In the genomic region with DNA sequence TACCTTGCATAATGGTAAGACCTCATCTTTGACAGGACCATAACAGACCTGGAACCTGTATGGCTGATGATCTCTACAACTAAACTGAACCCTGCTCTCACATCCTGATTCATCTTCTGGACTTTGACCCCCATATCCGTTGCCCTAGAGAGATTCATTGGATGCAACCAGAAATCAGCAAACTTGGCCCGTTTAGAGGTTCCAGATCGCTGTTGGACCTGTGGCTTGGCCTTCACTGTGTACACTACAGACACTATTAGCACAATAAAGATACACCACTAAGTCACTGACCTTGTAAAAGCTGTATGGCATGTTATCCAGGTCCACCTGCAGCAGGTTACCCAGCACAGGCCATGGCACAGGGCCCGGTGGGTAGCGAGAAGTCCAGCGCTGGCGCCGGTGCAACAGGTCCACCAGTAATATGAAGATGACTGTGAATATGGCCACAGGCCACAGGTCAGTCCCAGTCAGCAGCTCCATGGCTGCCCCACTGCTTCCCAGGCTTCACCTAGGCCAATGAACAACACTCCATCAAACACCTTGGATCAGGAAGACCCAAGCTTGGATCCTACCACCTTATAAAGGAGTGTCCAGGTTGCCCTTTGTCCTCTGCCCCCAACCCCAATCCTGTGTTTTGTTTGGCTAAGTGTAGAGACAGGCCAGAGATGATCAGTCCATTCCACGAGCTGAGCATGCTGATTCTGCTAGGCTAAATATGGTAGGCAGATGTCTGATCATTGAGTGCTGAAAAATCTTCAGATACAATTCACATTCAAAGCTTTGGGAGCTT, we compare ENCODE assay signal across 26 mouse cellular contexts. TPM values are rescaled to one million over a fixed set of nuclear protein-coding genes. Genes with fewer than 3 reads are reported as not detected.
DNase-seq lines count a peak whose midpoint lies in the region; ATAC-seq and TF ChIP-seq lines count a peak whose summit lies in the region.
"Had no signal": no experiment of that assay in that cellular context is flagged by ENCODE, and none has a peak within 500 bp of the region (broad histone marks: within the 10 kb centered on the region; RNA-seq: fewer than 3 reads in every experiment).

Gene Cyp2d40, minus strand, starts transcription at position 553 of the 790 bp plus-strand sequence.

- no peaks in the 10 kb centered on the region for H3K4me1 ChIP-seq in intestine, postnatal 0 days (replicated peaks; ENCODE audit: control insufficient read depth, insufficient read depth, low read length)
- H3K4me1 ChIP-seq in intestine, embryonic 15.5 days (replicated peaks), result no peaks in the 10 kb centered on the region
- peaks cover 26% of the 10 kb centered on the region for H3K4me1 ChIP-seq in liver, adult 2 months (ENCODE audit: control insufficient read depth, insufficient read depth, low read length)
- H3K4me1 ChIP-seq in liver, embryonic 11.5 days (replicated peaks; ENCODE audit: control insufficient read depth, insufficient read depth, low read length), result no peaks in the 10 kb centered on the region
- H3K4me1 ChIP-seq: embryonic facial prominence, embryonic 13.5 days; embryonic facial prominence, embryonic 15.5 days; forebrain, embryonic 10.5 days; forebrain, embryonic 12.5 days had no signal

- 0 out of 2 replicates have a peak, but pooled peaks cover 3% of the 10 kb centered on the region for H3K79me2 ChIP-seq in liver, adult 2 months (ENCODE audit: control insufficient read depth, insufficient read depth, low read length)

- H3K27me3 ChIP-seq in intestine, postnatal 0 days (replicated peaks; ENCODE audit: control insufficient read depth, insufficient read depth, low read length), result no peaks in the 10 kb centered on the region
- no peaks in the 10 kb centered on the region for H3K27me3 ChIP-seq in intestine, embryonic 15.5 days (replicated peaks)
- H3K27me3 ChIP-seq in liver, adult 2 months (ENCODE audit: control insufficient read depth, insufficient read depth, low read length), result no peaks in the 10 kb centered on the region
- no peaks in the 10 kb centered on the region for H3K27me3 ChIP-seq in liver, embryonic 11.5 days (replicated peaks; ENCODE audit: control insufficient read depth, insufficient read depth, low read length)
- H3K27me3 ChIP-seq: embryonic facial prominence, embryonic 13.5 days; embryonic facial prominence, embryonic 15.5 days; forebrain, embryonic 12.5 days had no signal

- H3K4me2 ChIP-seq in intestine, postnatal 0 days (replicated peaks; ENCODE audit: low read depth), result no peak within 1 kb of the TSS
- no peak within 1 kb of the TSS for H3K4me2 ChIP-seq in intestine, embryonic 15.5 days (replicated peaks)
- H3K4me2 ChIP-seq in liver, embryonic 11.5 days, result no peak within 1 kb of the TSS
- H3K4me2 ChIP-seq: embryonic facial prominence, embryonic 13.5 days; embryonic facial prominence, embryonic 15.5 days; forebrain, embryonic 12.5 days had no signal

- H3K36me3 ChIP-seq in intestine, postnatal 0 days (ENCODE audit: control insufficient read depth, insufficient read depth), result no peaks in the 10 kb centered on the region
- no peaks in the 10 kb centered on the region for H3K36me3 ChIP-seq in intestine, embryonic 15.5 days
- H3K36me3 ChIP-seq in liver, adult 2 months (ENCODE audit: control insufficient read depth, insufficient read depth, low read length), result peaks cover 6% of the 10 kb centered on the region; the same call in 1 of the 2 replicates
- no peaks in the 10 kb centered on the region for H3K36me3 ChIP-seq in liver, embryonic 11.5 days (ENCODE audit: control insufficient read depth, insufficient read depth, low read length)
- H3K36me3 ChIP-seq: embryonic facial prominence, embryonic 13.5 days; embryonic facial prominence, embryonic 15.5 days; forebrain, embryonic 10.5 days; forebrain, embryonic 12.5 days had no signal

- no peak for TF ChIP-seq CTCF in intestine, postnatal 0 days (IDR thresholded peaks at IDR 0.05; ENCODE audit: low read depth)
- TF ChIP-seq CTCF in liver, adult 2 months (IDR thresholded peaks at IDR 0.05; ENCODE audit: low read depth, low read length), result no peak

- ATAC-seq in intestine, postnatal 0 days, result peak; percentile 16; the same call in 1 of the 2 replicates
- ATAC-seq in intestine, embryonic 15.5 days, result no peak
- no peak for ATAC-seq in liver, embryonic 11.5 days (replicated peaks; ENCODE audit: low FRiP score)
- ATAC-seq: forebrain, embryonic 14.5 days; forebrain, embryonic 16.5 days had no signal

- no peaks in the 10 kb centered on the region for H3K9me3 ChIP-seq in intestine, postnatal 0 days (ENCODE audit: control insufficient read depth)
- H3K9me3 ChIP-seq in intestine, embryonic 15.5 days, result no peaks in the 10 kb centered on the region
- no peaks in the 10 kb centered on the region for H3K9me3 ChIP-seq in liver, embryonic 11.5 days (ENCODE audit: control insufficient read depth, low read length)
- H3K9me3 ChIP-seq: embryonic facial prominence, embryonic 13.5 days; embryonic facial prominence, embryonic 15.5 days; forebrain, embryonic 10.5 days; forebrain, embryonic 12.5 days had no signal

- H3K27ac ChIP-seq in intestine, postnatal 0 days (ENCODE audit: low read depth, low read length), result no peak within 1 kb of the TSS
- no peak within 1 kb of the TSS for H3K27ac ChIP-seq in intestine, embryonic 15.5 days
- peak within 1 kb of the TSS; percentile 64 for H3K27ac ChIP-seq in liver, adult 2 months (replicated peaks; ENCODE audit: insufficient read depth, low read depth, low read length)
- no peak within 1 kb of the TSS for H3K27ac ChIP-seq in liver, embryonic 11.5 days (ENCODE audit: low read depth, low read length)
- H3K27ac ChIP-seq: embryonic facial prominence, embryonic 13.5 days; embryonic facial prominence, embryonic 15.5 days; forebrain, embryonic 10.5 days; forebrain, embryonic 12.5 days had no signal

- peak; percentile 99 for DNase-seq in liver, adult 2 months (ENCODE audit: extremely low read depth, low read depth, low spot score)
- DNase-seq in liver, embryonic 11.5 days (ENCODE audit: low spot score), result no peak
- DNase-seq: adrenal gland, adult 2 months; adrenal gland, postnatal 10 days; adrenal gland, postnatal 25 days; cerebellum, adult 11 months; cerebellum, adult 18-20 months; cerebellum, adult 8-10 months; cerebellum, adult 9-11 months; cerebellum, postnatal 14 days; cerebellum, postnatal 36 days; embryo, embryonic 11 days had no signal

- TF ChIP-seq POLR2A in liver, adult 2 months (IDR thresholded peaks at IDR 0.05; ENCODE audit: extremely low read depth, insufficient read depth, low read length), result no peak

- no peak within 1 kb of the TSS for H3K4me3 ChIP-seq in intestine, postnatal 0 days (ENCODE audit: low read depth, low read length)
- H3K4me3 ChIP-seq in intestine, embryonic 15.5 days (replicated peaks), result no peak within 1 kb of the TSS
- peak within 1 kb of the TSS; percentile 31 for H3K4me3 ChIP-seq in liver, adult 2 months (ENCODE audit: insufficient read depth, low read depth, low read length)
- no peak within 1 kb of the TSS for H3K4me3 ChIP-seq in liver, embryonic 11.5 days (ENCODE audit: low read depth, low read length)
- H3K4me3 ChIP-seq: embryonic facial prominence, embryonic 13.5 days; embryonic facial prominence, embryonic 15.5 days; erythroblast, embryonic 14.5 days; forebrain, embryonic 10.5 days; forebrain, embryonic 12.5 days had no signal

- H3K9ac ChIP-seq in intestine, postnatal 0 days (ENCODE audit: low read depth, low read length), result no peak within 1 kb of the TSS
- H3K9ac ChIP-seq in intestine, embryonic 15.5 days, result no peak within 1 kb of the TSS
- peak within 1 kb of the TSS; percentile 37; the same call in 1 of the 2 replicates for H3K9ac ChIP-seq in liver, adult 2 months (ENCODE audit: low read depth, low read length)
- no peak within 1 kb of the TSS for H3K9ac ChIP-seq in liver, embryonic 11.5 days (ENCODE audit: low read depth, low read length)
- H3K9ac ChIP-seq: embryonic facial prominence, embryonic 13.5 days; embryonic facial prominence, embryonic 15.5 days; forebrain, embryonic 12.5 days had no signal

- WGBS in intestine, postnatal 0 days, result 89% methylated on average over 9 of the region's 9 CpGs
- WGBS in intestine, embryonic 15.5 days, result 91% methylated on average over 9 of the region's 9 CpGs
- WGBS in liver, adult 2 months, result 23% methylated on average over 9 of the region's 9 CpGs
- 85% methylated on average over 9 of the region's 9 CpGs for WGBS in liver, embryonic 11.5 days

RNA-seq across cellular contexts. Expression of gene Cyp2d40, which starts in this region (rescaled TPM):
- polyA plus RNA-seq in intestine, postnatal 0 days (2015; fragmentation: Nextera tagmentation; extraction: Ambion mirVana), result not detected in 2 replicates
- polyA plus RNA-seq in intestine, embryonic 15.5 days (2015; fragmentation: Nextera tagmentation; extraction: Ambion mirVana), result not detected in 2 replicates
- 44.7 and 107 TPM in 2 replicates for total RNA-seq in liver, adult 2 months (2014; rRNA removed)
- 144 and 145 TPM in 2 replicates for polyA plus RNA-seq in liver, adult 2 months (2012; rRNA removed)
- not detected in 2 replicates for polyA plus RNA-seq in liver, embryonic 11.5 days (2014; fragmentation: Nextera tagmentation; extraction: Ambion mirVana)
- total RNA-seq: adrenal gland, postnatal 25 days; common myeloid progenitor, adult 5-6 weeks; ES-E14; MEL had no signal
- polyA plus RNA-seq: C2C12; embryonic facial prominence, embryonic 11.5 days; embryonic facial prominence, embryonic 13.5 days; embryonic facial prominence, embryonic 15.5 days; erythroblast, embryonic 14.5 days; forebrain, embryonic 10.5 days; forebrain, embryonic 12.5 days; forebrain, embryonic 14.5 days; forebrain, embryonic 16.5 days had no signal

Comparison
In these comparisons a context has a peak if more than half of its experiments do, and no peak if none do; other contexts are left out.
1. RNA of gene Cyp2d40 (polyA plus RNA-seq): 144 to 145 TPM in liver, adult 2 months; not detected in intestine, postnatal 0 days, not detected in intestine, embryonic 15.5 days and not detected in liver, embryonic 11.5 days; every median in the first group is over 100 times any median in the second.
2. Peak in ATAC-seq in intestine, postnatal 0 days; RNA of the gene not detected or under 1 TPM.